Mouse (Mus musculus): ENCODE data around the gene Thrb.

DNA sequence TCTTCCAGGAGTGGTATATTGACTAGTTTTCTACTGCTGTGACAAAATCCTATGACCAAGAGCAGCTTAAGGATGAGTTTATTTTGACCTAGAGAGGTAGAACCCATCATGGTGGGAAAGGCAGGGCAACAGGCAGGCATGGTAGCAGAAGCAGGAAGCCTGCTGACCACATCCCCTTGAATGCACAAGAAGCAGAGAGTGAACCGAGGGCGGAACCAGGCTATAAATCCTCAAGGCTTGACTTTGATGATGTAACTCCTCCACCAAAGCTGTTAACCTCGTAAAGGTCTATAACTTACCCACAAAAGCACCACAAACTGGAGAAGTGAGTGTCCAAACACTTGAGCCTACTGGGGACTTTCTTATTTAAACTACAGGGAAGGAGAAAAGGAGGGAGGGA is 251.1 kb downstream of the Thrb start:
- TF ChIP-seq CTCF (IDR thresholded peaks at IDR 0.05; ENCODE audit: low read depth) (no peak), EP300 (IDR thresholded peaks at IDR 0.05; ENCODE audit: low read depth) (no peak)

All from liver, embryonic 14.5 days (tissue).